Mouse (Mus musculus): ENCODE data around the gene Gramd1b.

- TF ChIP-seq TAL1 (IDR thresholded peaks at IDR 0.05; ENCODE audit: low read length) (no peak), GATA1 (IDR thresholded peaks at IDR 0.05; ENCODE audit: low read length) (no peak)
Measured at GRCm38 (mm10) chr9:40559646-40560045, 28.5 kb upstream of the Gramd1b start.

Measured in erythroblast, embryonic 14.5 days (primary cell).